Mouse (Mus musculus) cortical plate, adult 2 months (tissue): ENCODE measurements at regions not wholly inside any gene's neighbourhood (a gene's known extent, or its start where the extent isn't known, plus 50 kb on each side); places are given as distances from the start of the nearest gene placed in this dataset.

Experiments
- H3K27ac ChIP-seq: fragments of 200-500 bp; 2 replicates; pipeline ENCODE4 v1.5.1; 2012; ENCODE audit warnings: low read length, control low read depth, inconsistent platforms; ENCODE audit not compliant: insufficient read depth
- H3K4me1 ChIP-seq: fragments of 200-500 bp; 2 replicates; pipeline ENCODE4 v1.6.1; 2011; ENCODE audit warnings: low read length; ENCODE audit not compliant: control insufficient read depth, insufficient read depth
- H3K4me3 ChIP-seq: fragments of 200-500 bp; 2 replicates; pipeline ENCODE4 v1.5.1; 2011; ENCODE audit warnings: mild to moderate bottlenecking, low read length, control low read depth; ENCODE audit not compliant: insufficient read depth
- CTCF ChIP-seq: fragments of 200-500 bp; IDR thresholded peaks from 2 replicates; pipeline ENCODE4 v1.5.1; 2011; ENCODE audit warnings: mild to moderate bottlenecking, control low read depth, low read length; ENCODE audit not compliant: insufficient read depth; ENCODE audit errors: extremely low read depth
- POLR2A ChIP-seq: fragments of 200-500 bp; IDR thresholded peaks from 2 replicates; pipeline ENCODE4 v1.6.1; 2011; ENCODE audit warnings: mild to moderate bottlenecking, low read length, control low read depth; ENCODE audit not compliant: insufficient read depth; ENCODE audit errors: extremely low read depth

GRCm38 (mm10) chr2:70889522-70890100, 64.1 kb upstream of the Tlk1 start:
- H3K4me3 ChIP-seq, result no peak overlapping the region
- no peak for TF ChIP-seq POLR2A
- no peak for TF ChIP-seq CTCF
- H3K4me1 ChIP-seq, result no peaks in the 10 kb centered on the region

DNA sequence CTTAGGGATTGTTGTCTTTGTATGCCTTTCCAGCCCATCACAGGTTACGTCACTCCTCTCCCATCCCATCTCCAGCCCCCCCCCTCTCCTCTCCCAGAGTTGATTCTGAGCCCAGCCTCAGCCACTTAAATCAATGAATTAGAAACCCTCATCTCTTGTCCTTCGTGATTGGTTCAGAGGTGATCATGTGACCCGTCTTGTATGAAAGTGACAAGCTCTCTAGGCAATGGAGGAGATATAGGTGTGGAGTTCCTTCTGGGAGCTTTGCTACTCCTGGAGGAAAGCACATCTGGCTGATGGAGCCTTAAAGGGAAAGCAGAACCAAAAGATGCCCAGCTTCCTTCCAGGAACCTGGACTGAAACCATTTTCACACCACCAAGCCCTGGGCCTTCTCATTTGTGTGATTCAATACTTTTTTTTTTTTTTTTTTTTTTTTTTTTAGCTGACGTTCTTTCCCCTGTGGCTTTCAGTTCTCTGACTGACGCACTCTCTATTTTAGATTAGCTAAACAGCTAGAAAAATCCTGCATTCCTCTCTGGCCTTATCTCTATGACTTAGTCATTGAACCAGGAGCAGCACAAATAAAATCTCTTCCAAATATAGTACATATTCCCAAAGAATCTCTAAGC, 63.4 kb upstream of the Tlk1 start:
- H3K4me1 ChIP-seq, result no peaks in the 10 kb centered on the region
- no peak for TF ChIP-seq CTCF
- TF ChIP-seq POLR2A, result no peak

More at GRCm38 (mm10) chr2:70889522-70890100, 64.1 kb upstream of the Tlk1 start:
- H3K27ac ChIP-seq, result no peak overlapping the region

DNA sequence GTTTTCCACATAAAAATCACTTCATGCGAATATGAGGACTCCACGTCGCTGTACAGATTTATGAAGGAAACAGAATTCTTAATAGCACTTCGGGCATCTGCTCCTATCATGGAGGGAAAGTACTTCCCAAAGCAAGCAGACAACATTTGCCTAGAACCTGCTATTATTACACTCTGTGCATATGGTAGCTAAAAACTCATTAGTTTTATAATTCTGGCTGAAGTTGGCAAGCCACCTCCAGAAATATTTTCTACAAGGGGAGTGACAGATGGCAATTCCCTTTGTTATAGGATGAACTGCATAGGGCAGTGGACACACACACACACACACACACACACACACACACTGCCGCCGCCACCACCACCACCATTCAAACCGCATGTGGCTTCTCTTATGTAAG, 61.3 kb upstream of the Tlk1 start:
- no peaks in the 10 kb centered on the region for H3K4me1 ChIP-seq
- H3K4me3 ChIP-seq, result no peak overlapping the region
- no peak overlapping the region for H3K27ac ChIP-seq
- TF ChIP-seq CTCF (no peak), POLR2A (no peak)

More for the DNA sequence above, 63.4 kb upstream of the Tlk1 start:
- H3K4me3 ChIP-seq, result no peak overlapping the region
- H3K27ac ChIP-seq, result no peak overlapping the region

DNA sequence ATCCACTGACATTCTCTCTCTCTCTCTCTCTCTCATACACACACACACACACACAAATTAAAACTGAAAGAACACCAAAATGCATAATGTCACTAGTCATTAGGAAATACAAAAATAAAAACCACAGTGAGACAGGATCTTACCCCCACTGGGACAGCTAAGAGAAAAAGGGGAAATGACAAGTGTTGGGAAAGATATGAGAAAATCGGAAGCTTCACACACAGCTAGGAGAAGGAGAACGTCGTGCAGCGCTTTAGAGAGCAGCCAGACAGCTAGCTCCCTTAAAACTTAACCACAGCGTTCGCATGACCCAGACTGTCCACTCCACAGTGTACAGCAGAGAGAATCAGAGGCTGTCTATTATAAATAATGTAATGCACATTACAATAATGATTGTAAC, 60.1 kb upstream of the Tlk1 start:
- Histone ChIP-seq H3K27ac (no peak overlapping the region), H3K4me1 (no peaks in the 10 kb centered on the region), H3K4me3 (no peak overlapping the region)
- TF ChIP-seq POLR2A (no peak), CTCF (no peak)

- H3K27ac ChIP-seq, result no peak overlapping the region
Measured at GRCm38 (mm10) chr2:70877333-70878080, 52.0 kb upstream of the Tlk1 start.

GRCm38 (mm10) chr2:70876251-70876650, 50.7 kb upstream of the Tlk1 start:
- Histone ChIP-seq H3K4me1 (peaks cover 2% of the 10 kb centered on the region; the same call in 1 of the 2 replicates), H3K27ac (no peak overlapping the region), H3K4me3 (no peak overlapping the region)
- TF ChIP-seq CTCF (no peak), POLR2A (no peak)

More at GRCm38 (mm10) chr2:70877333-70878080, 52.0 kb upstream of the Tlk1 start:
- Histone ChIP-seq H3K4me1 (no peaks in the 10 kb centered on the region), H3K4me3 (no peak overlapping the region)
- TF ChIP-seq CTCF (no peak), POLR2A (no peak)
